Mouse (Mus musculus) liver, embryonic 14.5 days (tissue): Measurements from ENCODE around the gene Fry. TPM values are rescaled to one million over a fixed set of nuclear protein-coding genes. Genes with fewer than 3 reads are reported as not detected.

Source experiments
- ATAC-seq: fragments of 200-750 bp; cut with Nextera tagmentation; 2 replicates; pipeline ENCODE4 v1.8.0; 2017; ENCODE audit warnings: moderate number of reproducible peaks, mild to moderate bottlenecking, moderate library complexity; ENCODE audit not compliant: insufficient read depth
- DNase-seq, 3 experiments: peaks; one replicate each; pipeline ENCODE4 v3.0.0-alpha.2; 2012 to 2013; ENCODE audit warnings: low read depth in 3 of 3, low spot score in 3 of 3
- H3K27ac ChIP-seq: fragments of 300-500 bp; sonication (generic); 2 replicates; pipeline ENCODE4 v1.5.1; 2014; ENCODE audit warnings: moderate library complexity, mild to moderate bottlenecking, control low read depth, inconsistent platforms
- H3K27me3 ChIP-seq: fragments of 300-500 bp; sonication (generic); 2 replicates; pipeline ENCODE4 v1.6.1; 2014; ENCODE audit warnings: mild to moderate bottlenecking, low read length, moderate library complexity; ENCODE audit not compliant: control insufficient read depth, insufficient read depth
- H3K36me3 ChIP-seq: fragments of 300-500 bp; sonication (generic); replicated peaks from 2 replicates; pipeline ENCODE4 v1.6.1; 2014; ENCODE audit warnings: low read depth; ENCODE audit not compliant: control insufficient read depth, insufficient read depth
- H3K4me1 ChIP-seq, 2 experiments: fragments of 200-500 bp in 1 of 2; fragments of 300-500 bp in 1 of 2; sonication (generic) in 1 of 2; replicated peaks; 2 replicates each; pipeline ENCODE4 v1.6.1; 2012 to 2014; ENCODE audit warnings: antibody characterized with exemption in 1 of 2, inconsistent platforms in 1 of 2, low read length in 1 of 2; ENCODE audit not compliant: control insufficient read depth in 2 of 2, insufficient read depth in 2 of 2
- H3K4me2 ChIP-seq: fragments of 300-500 bp; sonication (generic); 2 replicates; pipeline ENCODE4 v1.6.1; 2014; ENCODE audit warnings: low read depth, mild to moderate bottlenecking, control low read depth, moderate library complexity
- H3K4me3 ChIP-seq, 2 experiments: fragments of 200-500 bp in 1 of 2; fragments of 300-500 bp in 1 of 2; sonication (generic) in 1 of 2; 2 replicates each; pipeline ENCODE4 v1.5.1; 2012 to 2014; ENCODE audit warnings: low read depth in 2 of 2, low read length in 2 of 2, mild to moderate bottlenecking in 2 of 2, control low read depth in 1 of 2, inconsistent platforms in 1 of 2, moderate library complexity in 1 of 2; ENCODE audit not compliant: insufficient read depth in 1 of 2
- H3K9ac ChIP-seq: fragments of 300-500 bp; sonication (generic); replicated peaks from 2 replicates; pipeline ENCODE4 v1.6.1; 2014; ENCODE audit warnings: mild to moderate bottlenecking, control low read depth, moderate library complexity
- H3K9me3 ChIP-seq: fragments of 300-500 bp; sonication (generic); 2 replicates; pipeline ENCODE4 v1.6.1; 2016; ENCODE audit warnings: low read length, mixed read lengths; ENCODE audit not compliant: control insufficient read depth
- CTCF ChIP-seq: IDR thresholded peaks from 2 replicates; pipeline ENCODE4 v1.5.1; 2016; ENCODE audit warnings: antibody characterized with exemption, low read depth, control low read depth
- EP300 ChIP-seq: IDR thresholded peaks from 2 replicates; pipeline ENCODE4 v1.6.1; 2016; ENCODE audit warnings: antibody characterized with exemption, low read depth
- WGBS: fragments of 180-500 bp; shearing (Covaris S2); extraction: QIAGEN DNeasy Blood & Tissue Kit; methylation state at CpG from one replicate; pipeline ENCODE4 v1.1.7; 2014; ENCODE audit not compliant: insufficient replicate concordance; 5-methylcytosine and 5-hydroxymethylcytosine counted together
- polyA plus RNA-seq, 2 experiments: library from polyadenylated mRNA; depleted of rRNA in 1 of 2; stranded (reverse) in 1 of 2; unstranded in 1 of 2; fragments of >200 nt; fragmentation: Nextera tagmentation in 1 of 2; extraction: Ambion mirVana in 1 of 2; gene quantifications; 2 replicates each; pipeline versions ENCODE4 v1.2.1 to v1.2.3; 2012 to 2014

Fry gene
- polyA plus RNA-seq, 2 experiments = 1.4 to 1.9 TPM

GRCm38 (mm10) chr5:150382411-150382810 lies 264.0 kb downstream of the Fry start:
- no peak overlapping the region for H3K4me3 ChIP-seq
- peaks cover 0 to 16% of the 10 kb centered on the region in 2 experiments; a peak in 2 of 4 replicates for H3K4me1 ChIP-seq
- WGBS = 68% methylated on average over 5 of the region's 5 CpGs
- no peak overlapping the region for H3K27ac ChIP-seq
- no peaks in the 10 kb centered on the region for H3K36me3 ChIP-seq
- no peak overlapping the region for H3K9ac ChIP-seq
- DNase-seq (no peak), ATAC-seq (no peak)
- H3K4me2 ChIP-seq = no peak overlapping the region
- H3K9me3 ChIP-seq = no peaks in the 10 kb centered on the region
- no peaks in the 10 kb centered on the region for H3K27me3 ChIP-seq
- no peak for TF ChIP-seq CTCF

- 30% methylated on average over 17 of the region's 17 CpGs for WGBS
- Histone ChIP-seq H3K9me3 (no peaks in the 10 kb centered on the region), H3K36me3 (no peaks in the 10 kb centered on the region), H3K4me1 (peaks cover 0 to 17% of the 10 kb centered on the region in 2 experiments; a peak in 3 of 4 replicates), H3K27me3 (no peaks in the 10 kb centered on the region), H3K27ac (no peak overlapping the region), H3K4me2 (no peak overlapping the region; the same call in 1 of the 2 replicates), H3K9ac (no peak overlapping the region), H3K4me3 (no peak overlapping the region)
- peak; percentile 53; the same call in 1 of the 2 replicates for ATAC-seq
- no peak for TF ChIP-seq CTCF
- no peak for TF ChIP-seq EP300
- DNase-seq = no peak
Observed at GRCm38 (mm10) chr5:150384272-150385215, 266.1 kb downstream of the Fry start.

- DNase-seq (no peak), ATAC-seq (no peak)
- Histone ChIP-seq H3K4me2 (no peak overlapping the region), H3K36me3 (no peaks in the 10 kb centered on the region), H3K4me3 (no peak overlapping the region), H3K4me1 (peaks cover 0 to 22% of the 10 kb centered on the region in 2 experiments; a peak in 3 of 4 replicates), H3K9me3 (no peaks in the 10 kb centered on the region), H3K27ac (no peak overlapping the region), H3K27me3 (no peaks in the 10 kb centered on the region), H3K9ac (no peak overlapping the region)
- TF ChIP-seq CTCF (no peak), EP300 (no peak)
- WGBS = 70% methylated on average over 7 of the region's 7 CpGs
Observed at GRCm38 (mm10) chr5:150385224-150385623, 266.8 kb downstream of the Fry start.

GRCm38 (mm10) chr5:150388623-150389022 lies 270.2 kb downstream of the Fry start:
- H3K4me1 ChIP-seq = peaks cover 0 to 26% of the 10 kb centered on the region in 2 experiments
- H3K36me3 ChIP-seq = no peaks in the 10 kb centered on the region
- H3K27me3 ChIP-seq = no peaks in the 10 kb centered on the region
- no peak overlapping the region for H3K4me3 ChIP-seq
- H3K9me3 ChIP-seq = no peaks in the 10 kb centered on the region
- no peak for DNase-seq
- TF ChIP-seq CTCF (no peak), EP300 (no peak)
- 76% methylated on average over 12 of the region's 12 CpGs for WGBS
- no peak for ATAC-seq
- no peak overlapping the region for H3K9ac ChIP-seq
- no peak overlapping the region for H3K27ac ChIP-seq
- no peak overlapping the region for H3K4me2 ChIP-seq
